Mouse (Mus musculus): ENCODE measurements around the gene Cog2. TPM values are rescaled to one million over a fixed set of nuclear protein-coding genes. Genes with fewer than 3 reads are reported as not detected.

Gene Cog2
- total RNA-seq, 1 experiment from 2014 or later, result 40.4 TPM

- DNase-seq, result peak; percentile 2
These were observed 51.3 kb downstream of the Cog2 start for GRCm38 (mm10) chr8:124571732-124572429.

GRCm38 (mm10) chr8:124572430-124572775 is 51.8 kb downstream of the Cog2 start:
- DNase-seq, result peak; percentile 7

- peak; percentile 97 for DNase-seq
These were observed 53.2 kb downstream of the Cog2 start for GRCm38 (mm10) chr8:124573552-124574340.

GRCm38 (mm10) chr8:124575811-124576210 is 55.2 kb downstream of the Cog2 start, which contains the start of gene Capn9:
TSS of gene Capn9 (plus strand) at chr8:124576111.
- DNase-seq, result no peak

- no peak for DNase-seq
These were observed 56.2 kb downstream of the Cog2 start for GRCm38 (mm10) chr8:124576751-124577150.

GRCm38 (mm10) chr8:124585718-124586425 is 65.3 kb downstream of the Cog2 start:
- peak; percentile 74 for DNase-seq

- no peak for DNase-seq
These were observed 66.0 kb downstream of the Cog2 start for GRCm38 (mm10) chr8:124586556-124586955.

GRCm38 (mm10) chr8:124589393-124589792 is 68.8 kb downstream of the Cog2 start:
- peak; percentile 74 for DNase-seq

Other genes with a start within 250 kb of the Cog2 start
- 5.4 and 5.9 TPM in 2 replicates for gene Pgbd5, start 81.1 kb upstream of the Cog2 start, total RNA-seq (2021)
- gene Agt, start 48.9 kb downstream of the Cog2 start, total RNA-seq (2021), result 14.3 and 172 TPM in 2 replicates
- gene Capn9, start 55.3 kb downstream of the Cog2 start, total RNA-seq (2021), result 0.26 TPM in 1 of 2 replicates, not detected in the other
- gene 2310022B05Rik, start 142.6 kb downstream of the Cog2 start, total RNA-seq (2021), result 38.6 and 39.1 TPM in 2 replicates
- gene Ttc13, start 201.2 kb downstream of the Cog2 start, total RNA-seq (2021), result 45.7 and 46.7 TPM in 2 replicates
- gene Arv1, start 201.4 kb downstream of the Cog2 start, total RNA-seq (2021), result 9.6 and 12.4 TPM in 2 replicates
- 1.8 TPM in 2 replicates for gene Fam89a, start 231.1 kb downstream of the Cog2 start, total RNA-seq (2021)

All from adrenal gland, postnatal 14 days (tissue).